Comparison of ENCODE assay signal across 9 mouse cellular contexts in genomic region chr14:58149637-58150470, GRCm38 (mm10).
DNase-seq lines count a peak whose midpoint lies in the region; ATAC-seq and TF ChIP-seq lines count a peak whose summit lies in the region.
"Had no signal": no experiment of that assay in that cellular context is flagged by ENCODE, and none has a peak within 500 bp of the region (broad histone marks: within the 10 kb centered on the region; RNA-seq: fewer than 3 reads in every experiment).

No protein-coding gene starts in this region.

- no peak for TF ChIP-seq CTCF in kidney, adult 2 months (conservative IDR thresholded peaks at IDR 0.05; ENCODE audit: insufficient read depth, insufficient read length, low read depth, low read length)

- H3K27ac ChIP-seq in heart, embryonic 16.5 days (ENCODE audit: low read length), result peak overlapping the region; percentile 46
- no peak overlapping the region for H3K27ac ChIP-seq in heart, embryonic 10.5 days
- peak overlapping the region; percentile 74; the same call in 1 of the 2 replicates for H3K27ac ChIP-seq in kidney, adult 2 months (ENCODE audit: insufficient read depth, low read depth, low read length)
- H3K27ac ChIP-seq in midbrain, embryonic 16.5 days (ENCODE audit: low read length), result no peak overlapping the region
- H3K27ac ChIP-seq in liver, embryonic 11.5 days (ENCODE audit: low read depth, low read length), result no peak overlapping the region
- no peak overlapping the region for H3K27ac ChIP-seq in intestine, embryonic 16.5 days (ENCODE audit: low read length)
- H3K27ac ChIP-seq: embryonic facial prominence, embryonic 12.5 days had no signal

- ATAC-seq in heart, embryonic 16.5 days (replicated peaks; ENCODE audit: extremely low read depth, insufficient read depth, low FRiP score), result no peak
- peak; percentile 36; the same call in 1 of the 2 replicates for ATAC-seq in midbrain, embryonic 16.5 days
- no peak for ATAC-seq in liver, embryonic 11.5 days (replicated peaks; ENCODE audit: low FRiP score)
- no peak for ATAC-seq in intestine, embryonic 16.5 days

- no peaks in the 10 kb centered on the region for H3K36me3 ChIP-seq in heart, embryonic 16.5 days (ENCODE audit: control insufficient read depth, insufficient read depth)
- H3K36me3 ChIP-seq in heart, embryonic 10.5 days, result no peaks in the 10 kb centered on the region
- H3K36me3 ChIP-seq in kidney, adult 2 months (ENCODE audit: control insufficient read depth, insufficient read depth, low read length), result no peaks in the 10 kb centered on the region
- no peaks in the 10 kb centered on the region for H3K36me3 ChIP-seq in midbrain, embryonic 16.5 days (ENCODE audit: control insufficient read depth, insufficient read depth, low read length)
- no peaks in the 10 kb centered on the region for H3K36me3 ChIP-seq in liver, embryonic 11.5 days (ENCODE audit: control insufficient read depth, insufficient read depth, low read length)
- no peaks in the 10 kb centered on the region for H3K36me3 ChIP-seq in intestine, embryonic 16.5 days (ENCODE audit: control insufficient read depth, insufficient read depth, low read length)
- H3K36me3 ChIP-seq: embryonic facial prominence, embryonic 12.5 days had no signal

- no peak for TF ChIP-seq POLR2A in kidney, adult 2 months (IDR thresholded peaks at IDR 0.05; ENCODE audit: low read depth, low read length)

- H3K4me1 ChIP-seq in heart, embryonic 16.5 days (ENCODE audit: control insufficient read depth, insufficient read depth, low read length), result peaks cover 4% of the 10 kb centered on the region; the same call in 1 of the 2 replicates
- H3K4me1 ChIP-seq in heart, embryonic 10.5 days, result peaks cover 17% of the 10 kb centered on the region
- H3K4me1 ChIP-seq in kidney, adult 2 months (ENCODE audit: control insufficient read depth, insufficient read depth, low read length), result no peaks in the 10 kb centered on the region
- H3K4me1 ChIP-seq in midbrain, embryonic 16.5 days (ENCODE audit: control insufficient read depth, insufficient read depth, low read length), result no peaks in the 10 kb centered on the region
- no peaks in the 10 kb centered on the region for H3K4me1 ChIP-seq in liver, embryonic 11.5 days (replicated peaks; ENCODE audit: control insufficient read depth, insufficient read depth, low read length)
- H3K4me1 ChIP-seq in intestine, embryonic 16.5 days (ENCODE audit: control insufficient read depth, insufficient read depth, low read length), result 0 out of 2 replicates have a peak, but pooled peaks cover 6% of the 10 kb centered on the region

- no peaks in the 10 kb centered on the region for H3K9me3 ChIP-seq in heart, embryonic 16.5 days (replicated peaks; ENCODE audit: control insufficient read depth, low read length)
- no peaks in the 10 kb centered on the region for H3K9me3 ChIP-seq in heart, embryonic 10.5 days
- no peaks in the 10 kb centered on the region for H3K9me3 ChIP-seq in midbrain, embryonic 16.5 days (replicated peaks; ENCODE audit: control insufficient read depth, low read length, poor library complexity, severe bottlenecking)
- no peaks in the 10 kb centered on the region for H3K9me3 ChIP-seq in liver, embryonic 11.5 days (ENCODE audit: control insufficient read depth, low read length)
- H3K9me3 ChIP-seq in intestine, embryonic 16.5 days (ENCODE audit: control insufficient read depth, low read length), result no peaks in the 10 kb centered on the region
- H3K9me3 ChIP-seq: embryonic facial prominence, embryonic 12.5 days had no signal

- H3K9ac ChIP-seq in heart, embryonic 16.5 days (ENCODE audit: low read length), result no peak overlapping the region
- no peak overlapping the region for H3K9ac ChIP-seq in midbrain, embryonic 16.5 days (ENCODE audit: low read depth, low read length)
- H3K9ac ChIP-seq in liver, embryonic 11.5 days (ENCODE audit: low read depth, low read length), result no peak overlapping the region
- no peak overlapping the region for H3K9ac ChIP-seq in intestine, embryonic 16.5 days (ENCODE audit: low read depth, low read length)
- H3K9ac ChIP-seq: embryonic facial prominence, embryonic 12.5 days had no signal

- peak overlapping the region; percentile 20 for H3K4me3 ChIP-seq in heart, embryonic 16.5 days (ENCODE audit: low read length)
- H3K4me3 ChIP-seq in heart, embryonic 10.5 days, result no peak overlapping the region
- H3K4me3 ChIP-seq in kidney, adult 2 months (ENCODE audit: insufficient read depth, low read depth, low read length), result no peak overlapping the region
- peak overlapping the region; percentile 13; the same call in 1 of the 2 replicates for H3K4me3 ChIP-seq in midbrain, embryonic 16.5 days (ENCODE audit: low read depth, low read length)
- no peak overlapping the region for H3K4me3 ChIP-seq in liver, embryonic 11.5 days (ENCODE audit: low read depth, low read length)
- no peak overlapping the region for H3K4me3 ChIP-seq in intestine, embryonic 16.5 days (ENCODE audit: low read length)
- H3K4me3 ChIP-seq: embryonic facial prominence, embryonic 12.5 days had no signal

- DNase-seq in heart, embryonic 10.5 days (ENCODE audit: low spot score), result no peak
- peak; percentile 27 to 48 for DNase-seq in cerebellum, postnatal 25 days
- peak; percentile 78 for DNase-seq in kidney, adult 2 months
- no peak for DNase-seq in thymus, postnatal 25 days
- no peak for DNase-seq in liver, embryonic 11.5 days (ENCODE audit: low spot score)

- H3K4me2 ChIP-seq in heart, embryonic 16.5 days (ENCODE audit: low read depth, low read length), result peak overlapping the region; percentile 53
- peak overlapping the region; percentile 48 for H3K4me2 ChIP-seq in midbrain, embryonic 16.5 days (ENCODE audit: low read length)
- H3K4me2 ChIP-seq in liver, embryonic 11.5 days, result no peak overlapping the region
- H3K4me2 ChIP-seq in intestine, embryonic 16.5 days (ENCODE audit: low read depth, low read length), result no peak overlapping the region
- H3K4me2 ChIP-seq: embryonic facial prominence, embryonic 12.5 days had no signal

- H3K27me3 ChIP-seq in heart, embryonic 16.5 days (ENCODE audit: control insufficient read depth, insufficient read depth, low read length), result no peaks in the 10 kb centered on the region
- H3K27me3 ChIP-seq in heart, embryonic 10.5 days (ENCODE audit: insufficient read depth, poor library complexity, severe bottlenecking), result no peaks in the 10 kb centered on the region
- H3K27me3 ChIP-seq in kidney, adult 2 months (replicated peaks; ENCODE audit: control insufficient read depth, insufficient read depth, low read length), result no peaks in the 10 kb centered on the region
- H3K27me3 ChIP-seq in midbrain, embryonic 16.5 days (ENCODE audit: control insufficient read depth, insufficient read depth, low read depth, low read length), result no peaks in the 10 kb centered on the region
- H3K27me3 ChIP-seq in liver, embryonic 11.5 days (replicated peaks; ENCODE audit: control insufficient read depth, insufficient read depth, low read length), result no peaks in the 10 kb centered on the region
- no peaks in the 10 kb centered on the region for H3K27me3 ChIP-seq in intestine, embryonic 16.5 days (replicated peaks; ENCODE audit: control insufficient read depth, insufficient read depth, low read length)
- H3K27me3 ChIP-seq: embryonic facial prominence, embryonic 12.5 days had no signal

- 60% methylated on average over 23 of the region's 23 CpGs for whole genome bisulfite sequencing in heart, embryonic 16.5 days
- WGBS in heart, embryonic 10.5 days, result 74% methylated on average over 23 of the region's 23 CpGs
- WGBS in kidney, adult 2 months, result 44% methylated on average over 23 of the region's 23 CpGs
- WGBS in midbrain, embryonic 16.5 days, result 53% methylated on average over 23 of the region's 23 CpGs
- 80% methylated on average over 23 of the region's 23 CpGs for WGBS in liver, embryonic 11.5 days
- 80% methylated on average over 23 of the region's 23 CpGs for WGBS in intestine, embryonic 16.5 days

Comparison
In these comparisons a context has a peak if more than half of its experiments do, and no peak if none do; other contexts are left out.
1. H3K27ac ChIP-seq: peak in heart, embryonic 16.5 days (single experiment) and kidney, adult 2 months (single experiment); none in heart, embryonic 10.5 days (single experiment), midbrain, embryonic 16.5 days (single experiment), liver, embryonic 11.5 days (single experiment) and intestine, embryonic 16.5 days (single experiment).
2. H3K4me3 ChIP-seq: peak in heart, embryonic 16.5 days (single experiment) and midbrain, embryonic 16.5 days (single experiment); none in heart, embryonic 10.5 days (single experiment), kidney, adult 2 months (single experiment), liver, embryonic 11.5 days (single experiment) and intestine, embryonic 16.5 days (single experiment).
3. H3K4me2 ChIP-seq: peak in heart, embryonic 16.5 days (single experiment) and midbrain, embryonic 16.5 days (single experiment); none in liver, embryonic 11.5 days (single experiment) and intestine, embryonic 16.5 days (single experiment).
4. DNase-seq: peak in cerebellum, postnatal 25 days (2 of 2) and kidney, adult 2 months (single experiment); none in heart, embryonic 10.5 days (single experiment), thymus, postnatal 25 days (single experiment) and liver, embryonic 11.5 days (single experiment).